Comparison of ENCODE assay signal across 8 mouse cellular contexts in genomic region chr10:93081133-93081779, GRCm38 (mm10). TPM values are rescaled to one million over a fixed set of nuclear protein-coding genes. Genes with fewer than 3 reads are reported as not detected.
DNase-seq lines count a peak whose midpoint lies in the region; ATAC-seq lines count a peak whose summit lies in the region.

TSS of gene Cfap54 (minus strand) at chr10:93081618.

- H3K27ac ChIP-seq in hindbrain, embryonic 11.5 days (ENCODE audit: low read depth, low read length) = no peak within 1 kb of the TSS
- no peak within 1 kb of the TSS for H3K27ac ChIP-seq in lung, embryonic 16.5 days (ENCODE audit: low read length)

- H3K27me3 ChIP-seq in hindbrain, embryonic 11.5 days (ENCODE audit: control insufficient read depth, insufficient read depth, low read length) = no peaks in the 10 kb centered on the region
- no peaks in the 10 kb centered on the region for H3K27me3 ChIP-seq in lung, embryonic 16.5 days (ENCODE audit: control insufficient read depth, insufficient read depth, low read depth, low read length)

- WGBS in hindbrain, embryonic 11.5 days = 2% methylated on average over 34 of the region's 34 CpGs
- 1% methylated on average over 34 of the region's 34 CpGs for WGBS in lung, embryonic 16.5 days

- no peaks in the 10 kb centered on the region for H3K36me3 ChIP-seq in hindbrain, embryonic 11.5 days (ENCODE audit: control insufficient read depth, insufficient read depth, low read length)
- no peaks in the 10 kb centered on the region for H3K36me3 ChIP-seq in lung, embryonic 16.5 days (ENCODE audit: control insufficient read depth, insufficient read depth, low read length)

- peak within 1 kb of the TSS; percentile 52 for H3K4me3 ChIP-seq in hindbrain, embryonic 11.5 days (ENCODE audit: low read depth, low read length)
- peak within 1 kb of the TSS; percentile 53 for H3K4me3 ChIP-seq in lung, embryonic 16.5 days (ENCODE audit: low read length)

- peak within 1 kb of the TSS; percentile 38; the same call in 1 of the 2 replicates for H3K9ac ChIP-seq in hindbrain, embryonic 11.5 days (ENCODE audit: low read depth, low read length)
- H3K9ac ChIP-seq in lung, embryonic 16.5 days (ENCODE audit: low read length) = peak within 1 kb of the TSS; percentile 43

- no peaks in the 10 kb centered on the region; the same call in 1 of the 2 replicates for H3K4me1 ChIP-seq in hindbrain, embryonic 11.5 days (replicated peaks; ENCODE audit: control insufficient read depth, insufficient read depth, low read length)
- peaks cover 7% of the 10 kb centered on the region; the same call in 1 of the 2 replicates for H3K4me1 ChIP-seq in lung, embryonic 16.5 days (replicated peaks; ENCODE audit: control insufficient read depth, insufficient read depth, low read length)

- peak; percentile 85 for DNase-seq in MN1 (ENCODE audit: low spot score)
- DNase-seq in cerebellum, adult 9-11 months = peak; percentile 83
- DNase-seq in frontal cortex, adult 2 months (ENCODE audit: extremely low spot score in 1 of 2, low spot score in 1 of 2) = peak; percentile 87 to 93
- DNase-seq in hindbrain, embryonic 11.5 days (ENCODE audit: low spot score) = peak; percentile 98
- DNase-seq in layer of hippocampus, adult 9-11 months = peak; percentile 93
- DNase-seq in ovary, postnatal 10 days (ENCODE audit: low spot score) = peak; percentile 58
- DNase-seq in thymus, postnatal 0 days (ENCODE audit: low spot score) = peak; percentile 94

- peak; percentile 85 for ATAC-seq in hindbrain, embryonic 11.5 days (ENCODE audit: low FRiP score)
- ATAC-seq in lung, embryonic 16.5 days (ENCODE audit: low read depth) = peak; percentile 94

- H3K4me2 ChIP-seq in hindbrain, embryonic 11.5 days (replicated peaks; ENCODE audit: low read depth, low read length) = peak within 1 kb of the TSS; percentile 54
- H3K4me2 ChIP-seq in lung, embryonic 16.5 days (ENCODE audit: low read depth, low read length) = peak within 1 kb of the TSS; percentile 62

- no peaks in the 10 kb centered on the region for H3K9me3 ChIP-seq in hindbrain, embryonic 11.5 days (ENCODE audit: control insufficient read depth, low read length)
- H3K9me3 ChIP-seq in lung, embryonic 16.5 days (ENCODE audit: control insufficient read depth, low read length) = no peaks in the 10 kb centered on the region

RNA-seq across cellular contexts. Expression of gene Cfap54, which starts in this region (rescaled TPM):
- 3.5 and 3.8 TPM in 2 replicates for polyA plus RNA-seq in frontal cortex, adult 2 months (2012; rRNA removed)
- polyA plus RNA-seq in hindbrain, embryonic 11.5 days (2014; fragmentation: Nextera tagmentation; extraction: Ambion mirVana) = 0.82 and 2.4 TPM in 2 replicates
- 2.0 and 2.2 TPM in 2 replicates for polyA plus RNA-seq in lung, embryonic 16.5 days (2015; fragmentation: Nextera tagmentation; extraction: Ambion mirVana)
- polyA plus RNA-seq in thymus, postnatal 0 days (2015; fragmentation: Nextera tagmentation; extraction: Ambion mirVana) = 0.30 and 0.68 TPM in 2 replicates

Comparison
In these comparisons a context has a peak if more than half of its experiments do, and no peak if none do; other contexts are left out.
1. Peak in DNase-seq in thymus, postnatal 0 days; RNA of the gene not detected or under 1 TPM.